Mouse (Mus musculus) yolk sac, embryonic 10.5 days (tissue): ENCODE data around the gene 4930539E08Rik.

Experiments
- DNase-seq: peaks from one replicate; pipeline ENCODE4 v3.0.0-alpha.2; 2017; ENCODE audit warnings: low spot score

The 4930539E08Rik gene

DNA sequence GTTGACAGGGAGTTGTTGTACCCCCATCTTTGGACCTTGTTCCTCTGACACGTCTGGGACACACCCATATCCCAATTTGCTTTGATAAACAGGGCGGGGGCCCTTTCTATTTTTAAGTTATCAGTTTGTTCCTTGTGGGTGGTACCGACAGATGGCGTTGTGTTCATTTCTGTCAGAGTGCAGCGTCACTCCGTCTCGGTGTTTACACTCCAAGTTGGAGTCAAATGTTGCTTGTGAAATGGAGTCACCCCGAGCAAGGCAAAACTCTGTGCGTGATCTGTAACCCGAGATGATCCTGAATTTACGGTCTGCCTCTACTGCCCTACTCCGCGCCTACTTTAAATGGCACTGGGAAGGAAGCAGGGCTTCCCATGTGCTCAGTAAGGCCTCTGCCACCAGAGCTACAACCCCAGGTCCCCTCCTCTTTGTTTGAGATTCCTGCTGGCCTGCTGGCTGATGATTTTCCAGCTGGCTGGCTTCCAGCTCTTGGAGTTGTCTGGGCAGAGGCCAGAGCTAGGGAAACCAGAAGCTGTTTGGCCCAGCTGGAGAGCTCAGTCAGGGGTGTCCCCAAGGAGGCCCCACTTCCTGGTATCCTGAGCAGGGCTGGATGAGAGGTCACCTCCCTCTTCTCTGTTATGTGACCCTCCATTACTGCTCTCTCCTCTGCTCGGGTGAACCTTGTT is 15.4 kb upstream of the 4930539E08Rik start:
- DNase-seq = peak; percentile 87

DNA sequence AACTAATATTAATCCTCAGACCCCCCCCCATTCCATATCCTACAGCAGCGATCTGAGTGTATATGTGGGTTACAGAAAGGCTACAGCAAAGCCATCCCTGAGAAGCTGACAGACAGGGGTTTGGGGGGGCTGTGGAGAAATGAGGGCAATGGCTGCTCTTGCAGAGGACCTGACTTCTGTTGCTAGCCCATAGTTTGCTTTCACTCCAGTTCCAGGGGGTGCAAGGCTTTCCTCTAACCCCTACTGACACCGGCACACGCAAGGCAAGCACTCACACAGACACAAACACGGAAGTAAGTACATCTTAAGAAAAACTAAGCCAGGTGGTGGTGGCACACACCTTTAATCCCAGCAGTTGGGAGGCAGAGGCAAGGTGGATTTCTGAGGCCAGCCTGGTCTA is 14.2 kb upstream of the 4930539E08Rik start:
- DNase-seq = no peak

DNA sequence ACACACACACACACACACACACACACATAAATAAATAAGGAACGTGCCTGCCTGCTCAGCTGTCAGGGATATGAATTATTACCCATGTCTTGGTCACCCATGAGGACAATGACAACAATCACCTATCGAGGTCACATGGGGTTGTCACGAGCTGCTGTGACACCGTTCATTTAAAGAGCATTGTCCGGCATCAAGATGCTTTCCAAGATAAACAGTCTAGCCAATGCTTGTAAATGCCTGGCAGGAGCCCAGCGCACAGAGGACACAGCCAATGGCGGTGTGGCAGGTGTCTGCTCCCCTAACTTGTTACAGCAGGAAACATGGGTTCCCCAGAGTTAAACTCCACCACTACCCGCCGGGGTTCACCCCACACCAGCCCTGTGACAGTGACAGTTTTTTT is 12.9 kb upstream of the 4930539E08Rik start:
- no peak for DNase-seq

DNA sequence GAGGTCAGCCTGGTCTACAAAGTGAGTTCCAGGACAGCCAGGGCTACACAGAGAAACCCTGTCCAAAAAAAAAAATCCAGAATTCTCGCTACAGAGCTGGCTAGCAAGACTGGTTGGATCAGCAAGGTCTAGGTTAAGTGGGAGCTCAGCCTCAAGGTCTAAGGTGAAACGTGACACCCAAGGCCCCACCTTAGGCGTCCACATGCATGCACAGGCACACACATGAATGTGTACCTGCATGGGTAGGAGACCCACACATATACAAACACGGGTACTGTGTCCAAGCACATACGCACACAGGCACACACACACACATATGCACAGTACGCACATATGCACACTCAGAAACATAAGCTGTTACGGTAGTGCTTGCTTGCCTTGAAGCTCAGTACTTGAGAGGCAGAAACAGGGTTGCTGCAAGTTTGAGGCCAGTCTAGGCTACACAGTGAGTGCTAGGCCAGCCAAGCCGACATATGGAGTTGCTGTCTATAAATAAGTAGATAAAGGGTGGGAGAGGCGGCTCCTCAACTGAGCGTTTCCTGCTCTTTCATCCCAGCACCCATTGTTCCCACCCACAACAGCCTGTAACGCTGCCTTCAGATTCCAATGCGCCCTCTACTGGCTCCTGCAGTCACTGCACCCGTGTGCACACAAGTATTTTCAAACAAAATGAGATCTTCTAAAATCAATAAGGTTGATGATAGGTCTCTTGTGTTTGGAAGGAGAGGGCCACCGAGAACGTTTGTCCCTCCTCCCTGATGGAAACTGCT is 11.9 kb upstream of the 4930539E08Rik start:
- peak; percentile 30 for DNase-seq

DNA sequence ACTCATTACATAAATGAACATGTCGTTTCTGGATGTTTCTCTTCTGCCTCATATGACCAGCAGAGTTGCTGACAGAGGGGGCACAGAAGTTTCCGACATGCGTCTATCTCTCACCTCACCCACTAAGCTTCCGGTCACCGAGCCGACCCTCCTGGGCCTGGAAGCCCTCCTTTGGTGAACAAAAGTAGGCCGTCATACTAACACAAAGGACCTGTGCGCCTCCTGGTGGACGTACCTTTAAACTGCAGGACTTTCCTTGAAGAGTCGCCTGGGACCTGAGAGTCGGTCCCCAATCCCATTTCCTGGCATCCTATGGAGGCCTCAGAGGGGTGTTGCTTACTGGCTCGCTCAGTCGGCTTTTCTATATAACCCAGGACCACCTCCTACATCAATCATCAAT is 11.3 kb upstream of the 4930539E08Rik start:
- peak; percentile 59 for DNase-seq

DNA sequence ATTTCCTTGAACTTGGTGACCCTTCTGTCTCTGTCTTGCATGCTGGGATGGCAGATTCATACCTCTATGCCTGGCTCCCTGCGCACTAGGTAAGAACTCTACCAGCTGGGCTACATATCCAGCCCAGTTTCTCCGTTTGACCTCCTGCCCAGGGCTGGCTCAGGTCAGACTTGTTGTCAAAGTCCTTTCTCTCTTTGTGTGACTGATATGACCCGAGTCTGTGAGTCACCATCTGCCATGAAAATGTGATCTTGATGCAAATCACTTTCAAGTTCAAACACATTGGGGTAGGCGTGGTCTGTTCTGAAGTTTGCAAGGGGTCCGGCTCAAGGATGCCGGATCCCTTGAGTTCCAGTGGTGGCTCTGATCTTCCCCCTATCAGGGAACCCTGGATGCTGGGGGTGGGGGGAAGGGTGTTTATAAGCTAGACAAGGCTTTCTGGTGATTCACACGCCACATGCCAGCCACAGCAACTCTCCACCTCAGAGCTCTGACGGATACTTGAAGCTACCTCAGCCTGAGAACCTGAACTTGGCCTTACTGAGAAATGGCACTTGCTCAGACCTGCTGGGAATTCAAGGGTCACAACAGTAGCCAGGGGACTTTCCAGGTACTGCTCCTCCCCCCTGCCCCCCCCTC is 10.0 kb upstream of the 4930539E08Rik start:
- DNase-seq = no peak

DNA sequence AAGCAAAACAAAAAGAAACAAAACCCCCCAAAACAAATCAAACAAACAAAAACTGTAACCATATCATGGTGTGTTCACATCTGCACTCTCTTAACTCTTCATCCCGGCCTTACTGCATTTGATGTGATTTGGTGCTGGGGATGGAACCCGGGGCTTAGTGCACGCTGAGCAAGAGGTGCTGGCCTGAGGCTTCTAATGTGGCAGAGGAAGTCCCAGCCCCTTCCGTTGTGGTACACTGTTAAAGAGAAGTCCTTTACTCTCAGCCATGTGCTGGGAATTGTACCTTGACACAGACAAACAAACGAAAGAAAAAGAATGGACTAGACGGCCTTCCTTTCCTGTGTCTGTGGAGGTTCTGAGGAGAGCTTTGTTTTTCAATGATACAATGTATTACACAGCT is 7.0 kb upstream of the 4930539E08Rik start:
- DNase-seq = no peak

DNA sequence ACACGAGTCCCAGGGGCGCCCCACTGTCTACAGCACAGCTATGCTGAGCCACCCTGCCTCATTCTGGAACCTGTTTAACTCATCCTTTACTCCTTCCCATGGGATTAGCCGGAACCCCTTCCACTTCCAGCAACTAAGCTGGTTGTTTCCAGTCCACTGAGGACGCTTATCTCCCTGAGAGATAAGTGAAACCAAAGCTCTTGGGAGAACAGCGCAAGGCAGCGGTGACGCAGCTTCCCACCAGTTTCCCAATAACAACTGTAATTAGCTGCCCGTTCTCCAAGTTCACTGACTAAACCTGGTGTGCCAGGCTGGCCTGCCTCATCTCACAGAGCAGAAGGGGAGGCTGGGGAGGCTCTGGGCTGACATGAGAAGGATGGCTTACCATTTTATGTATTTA is 6.0 kb upstream of the 4930539E08Rik start:
- DNase-seq = peak; percentile 44

DNA sequence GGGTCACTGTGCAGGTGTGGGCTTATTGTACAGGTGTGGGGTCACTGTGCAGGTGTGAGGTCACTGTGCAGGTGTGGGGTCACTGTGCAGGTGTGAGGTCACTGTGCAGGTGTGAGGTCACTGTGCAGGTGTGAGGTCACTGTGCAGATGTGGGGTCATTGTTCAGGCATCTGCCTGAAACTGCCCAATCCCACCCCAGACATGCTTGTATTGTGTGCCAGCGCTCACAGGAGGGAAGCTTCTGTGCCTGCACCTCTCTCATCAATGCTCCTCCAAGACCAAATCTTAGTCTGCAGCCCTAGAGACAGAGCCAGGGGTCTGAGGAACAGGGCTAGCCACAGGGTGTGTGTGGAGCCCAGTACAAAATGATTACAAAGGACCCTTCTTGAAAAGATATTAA is 1.4 kb upstream of the 4930539E08Rik start:
- DNase-seq = no peak

DNA sequence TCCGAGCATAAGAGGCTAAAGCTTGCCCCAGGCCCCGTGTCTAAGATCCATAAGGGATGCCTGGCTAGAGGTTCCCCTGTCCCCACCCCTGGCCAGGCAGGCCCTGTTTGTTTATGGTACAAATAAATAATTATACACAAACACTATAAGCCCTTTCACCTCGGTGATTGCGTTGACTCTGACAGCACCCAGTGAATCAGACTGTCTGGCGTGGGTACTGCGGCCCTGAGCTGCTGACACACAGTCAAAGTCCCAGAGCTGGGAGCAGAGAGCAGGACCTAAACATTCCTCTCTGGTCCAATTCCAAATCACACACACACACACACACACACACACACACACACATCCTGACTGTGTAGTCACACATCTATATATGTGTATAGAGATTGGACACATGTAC is 1.2 kb downstream of the 4930539E08Rik start:
- DNase-seq = no peak

DNA sequence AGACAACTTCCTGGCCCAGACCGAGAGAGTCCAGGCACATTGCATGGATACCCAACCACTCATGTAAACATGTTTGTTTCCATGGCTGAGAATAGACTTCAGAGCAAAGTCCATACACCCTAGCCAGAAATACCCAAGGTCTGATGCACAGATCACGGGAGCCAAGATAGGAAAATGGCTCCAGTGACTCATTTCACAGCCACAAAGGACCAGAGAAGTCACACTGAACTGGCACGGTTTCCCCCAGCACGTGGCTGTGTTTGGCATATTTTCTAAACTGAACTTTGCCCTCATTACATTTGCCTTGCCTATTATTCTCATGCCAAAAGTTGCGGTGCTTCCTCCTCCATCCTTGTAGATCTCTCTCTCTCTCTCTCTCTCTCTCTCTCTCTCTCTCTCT is 1.9 kb downstream of the 4930539E08Rik start:
- peak; percentile 25 for DNase-seq

DNA sequence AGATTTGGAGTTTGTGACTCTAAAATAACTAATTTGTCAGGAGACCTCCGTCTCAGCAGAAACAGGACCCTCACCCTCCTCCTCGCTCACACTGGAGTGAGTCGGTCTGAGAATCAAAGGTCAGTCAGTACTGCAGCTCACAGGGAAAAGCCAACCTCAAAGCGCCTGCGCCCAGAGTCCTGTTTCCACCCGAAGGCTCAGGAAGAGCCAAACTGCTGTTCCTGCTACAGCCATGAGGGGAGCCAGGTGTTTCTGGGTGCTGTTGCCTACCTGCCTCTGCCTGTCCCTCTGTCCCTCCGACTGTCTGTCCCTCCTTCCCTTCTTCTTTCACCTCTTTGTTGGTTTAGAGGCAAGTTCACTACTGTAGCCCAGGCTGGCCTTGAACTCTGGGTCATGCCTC is 5.0 kb downstream of the 4930539E08Rik start:
- peak; percentile 77 for DNase-seq

DNA sequence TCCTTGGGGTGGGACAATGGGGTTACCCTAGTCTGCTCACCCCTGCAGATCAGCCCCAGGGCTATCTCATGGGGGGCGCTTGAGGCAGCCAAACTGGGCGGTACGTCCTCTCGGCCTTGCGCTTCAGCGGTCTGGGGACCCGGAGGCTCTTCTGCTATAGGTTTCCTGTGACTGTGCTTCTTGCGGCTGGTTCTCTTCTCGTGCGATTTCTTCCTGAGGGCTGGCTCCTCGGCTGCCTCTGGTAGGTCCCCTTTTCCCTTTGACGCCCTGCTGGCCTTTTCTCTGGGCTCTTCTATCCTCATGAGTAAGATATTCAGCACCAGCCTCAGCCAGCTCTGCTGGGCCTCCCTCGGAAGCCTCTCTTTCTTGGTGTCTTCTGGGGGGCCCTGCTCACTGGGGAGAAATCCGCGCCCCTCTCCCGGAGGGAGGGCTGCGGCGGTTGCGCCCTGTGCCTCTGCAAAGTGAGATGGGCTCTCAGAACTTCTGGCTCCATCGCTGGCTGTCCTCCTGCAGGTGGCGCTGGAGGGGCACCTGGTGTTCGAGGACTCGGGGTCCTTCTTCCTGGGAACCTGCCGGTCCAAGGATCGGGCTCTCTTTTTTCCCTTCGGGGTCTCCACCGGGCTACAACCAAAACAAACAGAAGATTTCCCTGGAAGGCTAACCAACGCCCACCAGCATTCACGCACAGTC is 5.7 kb downstream of the 4930539E08Rik start:
- DNase-seq = peak; percentile 66

DNA sequence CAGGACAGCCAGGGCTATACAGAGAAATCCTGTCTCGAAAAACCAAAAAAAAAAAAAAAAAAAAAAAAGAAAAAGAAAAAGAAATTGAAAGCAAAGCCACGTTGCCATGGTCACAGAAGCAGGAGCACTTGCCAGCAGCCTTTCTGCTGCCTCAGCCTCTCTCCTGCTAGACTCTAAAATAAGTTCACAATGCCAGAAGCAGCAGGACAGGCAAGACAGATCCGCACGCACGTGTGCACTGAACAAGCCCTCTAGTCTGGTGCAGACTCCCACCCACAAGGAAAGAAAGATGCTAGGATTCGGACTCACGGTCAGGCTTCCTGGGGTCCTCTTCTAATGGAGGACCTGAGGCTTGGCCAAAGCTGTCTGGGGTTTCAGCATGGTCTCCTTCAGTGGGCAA is 7.2 kb downstream of the 4930539E08Rik start:
- DNase-seq = no peak

DNA sequence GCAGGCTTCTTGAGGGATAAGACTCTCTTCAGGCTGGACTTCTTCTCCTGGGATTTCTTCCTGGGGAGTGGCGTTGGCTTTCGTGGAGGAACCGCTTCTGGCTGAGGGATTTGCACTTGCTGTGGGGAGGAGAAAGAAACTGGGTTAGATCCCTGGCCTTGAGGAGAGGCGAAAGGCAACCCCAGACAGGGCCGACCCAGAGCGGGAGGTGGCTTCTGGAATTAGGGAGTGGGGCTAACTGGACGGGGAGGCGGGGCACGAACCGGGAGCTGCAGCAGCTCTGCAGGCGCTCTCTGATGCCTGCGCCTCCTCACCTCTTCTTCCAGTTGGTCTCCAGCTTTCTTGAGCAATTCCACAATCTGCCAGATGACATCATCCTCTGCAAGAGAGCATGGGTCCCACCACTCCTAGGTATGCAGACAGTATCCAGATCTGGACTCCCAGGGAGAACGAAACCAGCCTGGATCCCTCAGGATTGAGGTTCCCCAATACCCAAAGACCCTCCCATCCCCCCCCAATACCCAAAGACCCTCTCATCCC is 9.7 kb downstream of the 4930539E08Rik start:
- DNase-seq = no peak

DNA sequence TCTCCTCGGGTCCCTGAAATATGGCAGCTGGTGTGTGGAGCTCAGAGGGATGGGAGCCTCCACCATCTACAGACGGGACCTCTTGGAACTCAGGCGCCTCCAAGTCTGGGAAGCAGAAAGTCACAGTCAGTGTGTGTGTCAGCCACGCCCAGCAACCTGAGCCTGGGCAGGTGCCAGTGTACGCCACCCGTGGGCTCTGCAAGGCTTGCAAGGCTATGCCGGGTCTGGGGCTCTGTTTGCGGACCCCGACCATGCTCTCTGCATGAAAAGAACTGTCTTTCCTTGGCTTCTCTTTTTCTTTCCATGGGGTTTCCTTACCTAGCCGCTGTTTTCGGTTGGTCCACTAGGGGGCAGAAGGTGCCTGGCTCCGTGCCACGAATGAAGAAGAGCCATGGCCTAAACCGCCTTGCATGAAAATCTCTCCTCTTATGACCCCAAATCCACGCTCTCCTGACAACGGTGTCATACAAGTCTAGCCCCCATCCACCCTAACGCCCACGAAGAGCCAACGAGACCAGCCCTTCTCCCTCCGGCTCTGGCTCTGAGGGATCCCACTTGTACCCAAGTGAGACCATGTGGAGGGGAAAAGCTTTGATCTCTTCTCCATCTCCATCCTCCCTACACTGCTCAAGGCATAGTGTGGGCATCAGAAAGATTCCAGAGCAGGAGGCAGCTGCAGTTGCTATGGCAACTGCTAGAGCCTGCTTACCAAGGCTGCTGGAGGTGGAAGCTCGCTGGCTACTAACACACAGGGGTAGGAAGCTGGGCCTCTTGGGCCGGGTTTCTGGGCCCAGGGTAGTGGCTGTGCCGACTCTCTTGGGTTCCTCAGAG is 10.4 kb downstream of the 4930539E08Rik start:
- DNase-seq = no peak

DNA sequence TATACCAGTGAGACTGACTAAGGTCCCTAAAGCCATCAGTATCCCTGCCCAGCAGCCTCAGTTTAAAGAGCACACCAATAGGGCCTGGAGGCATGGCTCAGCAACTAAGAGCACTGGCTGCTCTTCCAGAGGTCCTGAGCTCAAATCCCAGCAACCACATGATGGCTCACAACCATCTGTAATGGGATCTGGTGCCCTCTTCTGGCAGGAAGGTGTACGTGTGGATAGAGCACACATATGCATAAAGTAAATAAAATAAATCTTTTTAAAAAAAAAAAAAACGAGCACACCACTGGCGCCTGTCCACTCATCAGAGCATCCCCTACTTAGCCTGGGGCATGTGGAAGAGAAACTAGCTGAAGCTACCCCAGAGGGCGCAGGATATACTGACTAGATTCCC is 13.6 kb downstream of the 4930539E08Rik start:
- DNase-seq = no peak

DNA sequence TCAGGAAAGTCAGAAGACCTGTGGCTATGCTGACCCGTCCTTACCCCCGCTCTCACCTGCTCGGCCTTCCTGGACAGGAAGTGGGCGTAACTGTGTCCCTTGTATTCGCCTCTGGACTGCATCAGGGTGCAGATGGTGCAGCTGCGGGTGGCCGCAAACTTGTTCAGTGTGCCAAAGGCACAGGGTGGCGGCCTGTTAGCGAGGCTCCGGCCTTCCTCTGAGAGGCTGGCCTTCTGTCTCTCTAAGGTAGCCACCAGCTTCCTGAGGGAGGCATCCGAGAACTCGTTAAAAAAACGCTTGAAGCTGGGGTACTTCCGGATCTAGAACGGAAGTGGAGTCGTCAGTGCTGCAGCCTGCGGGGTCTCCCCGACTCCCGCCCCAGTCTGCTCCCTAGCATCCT is 15.7 kb downstream of the 4930539E08Rik start:
- DNase-seq = no peak

DNA sequence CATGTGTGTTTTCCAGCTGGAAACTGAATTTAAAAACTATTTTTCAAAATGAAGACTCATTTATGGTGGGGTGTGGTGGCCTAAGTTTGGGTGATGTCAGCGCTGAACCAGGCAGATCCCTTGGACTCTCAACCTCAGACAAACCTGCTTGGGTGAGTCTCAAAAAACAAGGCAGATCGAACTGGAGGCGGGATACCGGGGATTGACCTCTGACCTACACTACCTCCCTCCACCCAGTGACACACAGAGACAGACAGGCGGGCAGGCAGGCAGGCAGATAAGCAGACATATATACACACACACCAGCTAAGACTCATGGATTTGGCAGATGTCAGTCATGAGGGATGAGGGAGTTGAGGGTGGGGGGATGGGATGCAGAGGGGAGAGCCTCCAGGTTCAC is 16.9 kb downstream of the 4930539E08Rik start:
- DNase-seq = peak; percentile 84

DNA sequence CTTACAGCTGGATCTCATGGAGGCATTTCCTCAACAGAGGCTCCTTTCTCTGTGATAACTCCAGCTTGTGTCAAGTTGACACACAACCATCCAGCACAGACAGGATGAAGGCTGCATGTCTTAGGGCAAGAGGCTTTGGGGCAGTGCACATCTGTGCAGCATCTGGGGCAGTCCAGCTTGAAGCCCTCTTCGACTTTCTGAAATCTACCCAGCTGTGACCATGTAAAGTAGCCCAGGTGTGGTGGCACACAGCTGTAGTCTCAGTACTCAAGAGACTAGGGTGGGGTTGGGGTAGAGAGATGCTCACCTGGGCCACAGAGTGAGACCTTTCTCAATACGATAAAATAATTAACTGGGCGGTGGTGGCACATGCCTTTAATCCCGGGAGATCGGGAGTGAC is 17.3 kb downstream of the 4930539E08Rik start:
- DNase-seq = no peak

DNA sequence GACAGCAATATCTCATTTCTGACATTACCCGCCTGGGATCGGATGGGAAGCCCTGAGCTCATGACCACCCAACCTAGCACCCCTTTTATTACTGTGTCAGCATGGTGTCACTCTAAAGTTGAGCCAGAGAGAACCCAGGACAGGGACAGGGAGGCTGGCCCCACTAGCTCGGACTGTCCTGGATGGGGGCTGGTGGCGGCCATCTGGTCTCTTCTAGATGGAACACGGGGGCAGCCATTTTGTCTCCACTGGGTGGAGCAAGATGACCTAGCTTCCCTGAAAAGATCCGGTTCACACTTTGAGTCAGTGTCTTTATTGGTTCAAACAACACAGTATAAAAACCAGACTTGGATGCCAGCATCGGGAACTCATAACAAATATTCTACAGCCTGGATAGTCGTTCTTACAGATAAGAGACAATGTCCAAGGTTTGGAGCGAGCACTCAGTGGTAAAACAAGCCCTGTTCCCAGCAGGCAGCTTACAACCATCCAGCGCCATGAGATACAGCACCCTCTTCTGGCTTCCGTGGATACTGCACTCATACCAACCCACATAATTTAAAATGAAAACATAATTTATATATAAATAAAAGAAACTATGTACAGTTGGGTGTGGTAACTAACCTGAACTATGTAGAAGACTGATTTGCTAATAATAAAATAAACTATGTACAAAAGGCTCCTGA is 18.9 kb downstream of the 4930539E08Rik start:
- no peak for DNase-seq
